Comparison of ENCODE assay signal across 7 mouse cellular contexts in the genomic region with DNA sequence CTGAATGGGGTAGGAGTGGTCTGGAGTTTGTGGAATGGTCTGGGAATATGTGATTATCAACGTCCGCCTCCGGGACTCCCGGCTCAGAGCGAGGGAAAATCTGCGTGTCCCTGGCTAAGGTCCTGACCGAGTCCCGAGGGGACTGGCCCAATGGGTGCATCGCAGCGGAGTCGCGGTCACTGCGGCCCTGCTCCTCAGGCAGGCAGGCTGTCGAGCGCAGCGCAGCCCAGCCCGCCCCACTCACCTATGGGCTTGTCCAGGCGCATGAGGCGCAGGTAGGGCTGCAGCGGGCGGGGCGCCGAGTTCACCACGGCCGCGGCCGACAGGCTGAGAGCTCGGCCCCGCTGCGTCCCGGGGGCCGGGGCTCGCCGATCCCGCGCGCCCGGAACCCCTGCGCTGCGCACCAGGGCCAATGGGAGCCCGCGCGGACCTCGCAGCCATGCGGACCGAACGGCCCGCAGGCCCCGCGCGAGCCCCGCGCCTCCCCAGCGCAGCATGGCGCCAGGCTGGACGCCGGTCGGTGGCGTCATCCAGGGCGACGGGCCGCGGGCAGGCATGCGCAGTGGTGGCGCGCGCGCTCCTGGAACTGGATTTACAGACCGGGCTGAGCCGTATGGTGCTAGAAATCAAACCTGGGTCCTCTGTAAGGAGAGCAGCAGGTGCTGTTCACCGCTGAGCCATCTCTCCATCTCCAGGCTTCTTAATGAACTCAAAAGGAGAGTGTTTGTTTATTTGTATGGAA. TPM values are rescaled to one million over a fixed set of nuclear protein-coding genes. Genes with fewer than 3 reads are reported as not detected.
DNase-seq lines count a peak whose midpoint lies in the region; ATAC-seq and TF ChIP-seq lines count a peak whose summit lies in the region.

No protein-coding gene starts in this region.

- peak; percentile 88 for ATAC-seq in granulocyte monocyte progenitor cell, adult 5-6 weeks (replicated peaks; ENCODE audit: poor library complexity, severe bottlenecking)
- peak; percentile 94 for ATAC-seq in limb, embryonic 11.5 days (ENCODE audit: insufficient number of reproducible peaks, low FRiP score, low TSS enrichment, low read depth)
- peak; percentile 97 for ATAC-seq in midbrain, embryonic 13.5 days

- TF ChIP-seq CTCF in small intestine, adult 2 months (IDR thresholded peaks at IDR 0.05; ENCODE audit: extremely low read depth, insufficient read length, insufficient replicate concordance, low read depth, low read length), result no peak

- H3K36me3 ChIP-seq in embryonic facial prominence, embryonic 10.5 days (replicated peaks), result peaks cover 19% of the 10 kb centered on the region
- peaks cover 2% of the 10 kb centered on the region; the same call in 1 of the 2 replicates for H3K36me3 ChIP-seq in limb, embryonic 11.5 days (ENCODE audit: control insufficient read depth, insufficient read depth, low read length)
- H3K36me3 ChIP-seq in midbrain, embryonic 13.5 days, result 0 out of 2 replicates have a peak, but pooled peaks cover 3% of the 10 kb centered on the region
- H3K36me3 ChIP-seq in small intestine, adult 2 months (ENCODE audit: control insufficient read depth, insufficient read depth, low read length), result no peaks in the 10 kb centered on the region

- H3K4me2 ChIP-seq in limb, embryonic 11.5 days (ENCODE audit: low read depth, severe bottlenecking), result peak overlapping the region; percentile 70
- peak overlapping the region; percentile 72 for H3K4me2 ChIP-seq in midbrain, embryonic 13.5 days (replicated peaks)

- peak; percentile 67 for TF ChIP-seq POLR2A in small intestine, adult 2 months (IDR thresholded peaks at IDR 0.05; ENCODE audit: low read depth, low read length)

- H3K9ac ChIP-seq in limb, embryonic 11.5 days (ENCODE audit: low read length), result peak overlapping the region; percentile 81
- peak overlapping the region; percentile 93 for H3K9ac ChIP-seq in midbrain, embryonic 13.5 days (replicated peaks)

- H3K9me3 ChIP-seq in embryonic facial prominence, embryonic 10.5 days, result no peaks in the 10 kb centered on the region
- H3K9me3 ChIP-seq in limb, embryonic 11.5 days (ENCODE audit: control insufficient read depth, low read length), result no peaks in the 10 kb centered on the region
- H3K9me3 ChIP-seq in midbrain, embryonic 13.5 days, result no peaks in the 10 kb centered on the region

- H3K27ac ChIP-seq in embryonic facial prominence, embryonic 10.5 days (replicated peaks), result peak overlapping the region; percentile 94
- 0 out of 2 replicates have a peak overlapping the region, but pooled peaks have one; percentile 47 for H3K27ac ChIP-seq in limb, embryonic 11.5 days (replicated peaks; ENCODE audit: low read depth, low read length)
- peak overlapping the region; percentile 64 for H3K27ac ChIP-seq in midbrain, embryonic 13.5 days
- H3K27ac ChIP-seq in small intestine, adult 2 months (ENCODE audit: insufficient read depth, low read depth, low read length), result peak overlapping the region; percentile 32

- H3K27me3 ChIP-seq in embryonic facial prominence, embryonic 10.5 days (replicated peaks; ENCODE audit: low read depth, poor library complexity, severe bottlenecking), result no peaks in the 10 kb centered on the region
- H3K27me3 ChIP-seq in limb, embryonic 11.5 days (ENCODE audit: control insufficient read depth, insufficient read depth, low read length), result no peaks in the 10 kb centered on the region
- H3K27me3 ChIP-seq in midbrain, embryonic 13.5 days, result no peaks in the 10 kb centered on the region
- H3K27me3 ChIP-seq in small intestine, adult 2 months (ENCODE audit: control insufficient read depth, insufficient read depth, low read length), result no peaks in the 10 kb centered on the region

- under 1% methylated on average over 71 of the region's 71 CpGs for WGBS in embryonic facial prominence, embryonic 10.5 days
- under 1% methylated on average over 71 of the region's 71 CpGs for WGBS in limb, embryonic 11.5 days
- WGBS in midbrain, embryonic 13.5 days, result under 1% methylated on average over 71 of the region's 71 CpGs
- WGBS in small intestine, adult 2 months, result under 1% methylated on average over 71 of the region's 71 CpGs

- peak overlapping the region; percentile 66 for H3K4me3 ChIP-seq in embryonic facial prominence, embryonic 10.5 days
- H3K4me3 ChIP-seq in limb, embryonic 11.5 days (ENCODE audit: low read depth, low read length), result peak overlapping the region; percentile 79
- peak overlapping the region; percentile 80 for H3K4me3 ChIP-seq in midbrain, embryonic 13.5 days (replicated peaks)
- H3K4me3 ChIP-seq in small intestine, adult 2 months (ENCODE audit: low read depth, low read length), result peak overlapping the region; percentile 71

- peak; percentile 96 for DNase-seq in adrenal gland, postnatal 14 days
- DNase-seq in embryonic facial prominence, embryonic 10.5 days (ENCODE audit: low spot score), result peak; percentile 93
- DNase-seq in kidney, adult 11 months, result peak; percentile 85
- DNase-seq in limb, embryonic 11.5 days (ENCODE audit: low spot score), result peak; percentile 90

- peaks cover 22% of the 10 kb centered on the region for H3K4me1 ChIP-seq in embryonic facial prominence, embryonic 10.5 days
- no peaks in the 10 kb centered on the region for H3K4me1 ChIP-seq in limb, embryonic 11.5 days (ENCODE audit: control insufficient read depth, insufficient read depth, low read length)
- peaks cover 23% of the 10 kb centered on the region for H3K4me1 ChIP-seq in midbrain, embryonic 13.5 days (replicated peaks)
- peaks cover 14% of the 10 kb centered on the region for H3K4me1 ChIP-seq in small intestine, adult 2 months (ENCODE audit: control insufficient read depth, insufficient read depth, insufficient read length, low read length)

RNA-seq across cellular contexts. Expression of gene Coq2, which starts 1.0 kb away (rescaled TPM):
- total RNA-seq in adrenal gland, postnatal 14 days (2021), result 59.7 and 60.6 TPM in 2 replicates
- polyA plus RNA-seq in embryonic facial prominence, embryonic 10.5 days (2016; fragmentation: Nextera tagmentation; extraction: Ambion mirVana), result 59.6 and 63.7 TPM in 2 replicates
- 59.5 and 65.8 TPM in 2 replicates for total RNA-seq in granulocyte monocyte progenitor cell, adult 5-6 weeks (2014; fragmentation: Nextera tagmentation)
- total RNA-seq in granulocyte monocyte progenitor cell, adult 5-6 weeks (2017), result 41.8 and 47.5 TPM in 2 replicates
- polyA plus RNA-seq in limb, embryonic 11.5 days (2014; fragmentation: Nextera tagmentation; extraction: Ambion mirVana), result 56.4 and 62.4 TPM in 2 replicates
- polyA plus RNA-seq in midbrain, embryonic 13.5 days (2015; fragmentation: Nextera tagmentation; extraction: Ambion mirVana), result 37.8 and 47.9 TPM in 2 replicates
- polyA plus RNA-seq in small intestine, adult 2 months (2012; rRNA removed), result 71.5 and 86.2 TPM in 2 replicates

RNA-seq across cellular contexts. Expression of gene Hpse, which starts 45.6 kb away (rescaled TPM):
- 1.3 and 2.8 TPM in 2 replicates for total RNA-seq in adrenal gland, postnatal 14 days (2021)
- 0.52 and 1.1 TPM in 2 replicates for polyA plus RNA-seq in embryonic facial prominence, embryonic 10.5 days (2016; fragmentation: Nextera tagmentation; extraction: Ambion mirVana)
- total RNA-seq in granulocyte monocyte progenitor cell, adult 5-6 weeks (2014; fragmentation: Nextera tagmentation), result 23.0 and 26.6 TPM in 2 replicates
- 27.7 and 30.3 TPM in 2 replicates for total RNA-seq in granulocyte monocyte progenitor cell, adult 5-6 weeks (2017)
- polyA plus RNA-seq in limb, embryonic 11.5 days (2014; fragmentation: Nextera tagmentation; extraction: Ambion mirVana), result 1.5 and 2.1 TPM in 2 replicates
- 0.24 and 0.28 TPM in 2 replicates for polyA plus RNA-seq in midbrain, embryonic 13.5 days (2015; fragmentation: Nextera tagmentation; extraction: Ambion mirVana)
- polyA plus RNA-seq in small intestine, adult 2 months (2012; rRNA removed), result 5.4 and 8.2 TPM in 2 replicates

Comparison
In these comparisons a context has a peak if more than half of its experiments do, and no peak if none do; other contexts are left out.
1. Peak in every context shown above with its lines: DNase-seq, ATAC-seq, H3K4me3 ChIP-seq and H3K27ac ChIP-seq.
2. H3K27ac ChIP-seq: peak in every context shown above with its lines; median percentile 94 in embryonic facial prominence, embryonic 10.5 days; 64 in midbrain, embryonic 13.5 days; 47 in limb, embryonic 11.5 days; 32 in small intestine, adult 2 months.